ENCODE assay signal across 8 mouse cellular contexts in genomic region chr4:130574048-130574413, GRCm38 (mm10). TPM values are rescaled to one million over a fixed set of nuclear protein-coding genes. Genes with fewer than 3 reads are reported as not detected.
DNase-seq lines count a peak whose midpoint lies in the region; TF ChIP-seq lines count a peak whose summit lies in the region.

Nkain1 (minus strand) TSS chr4:130574173.

- H3K36me3 ChIP-seq in MEL (ENCODE audit: control insufficient read depth in 1 of 2, insufficient read depth in 2 of 2, low read length in 2 of 2) = no peaks in the 10 kb centered on the region
- 0 out of 2 replicates have a peak, but pooled peaks cover 2% of the 10 kb centered on the region for H3K36me3 ChIP-seq in forebrain, embryonic 10.5 days (replicated peaks)
- H3K36me3 ChIP-seq in hindbrain, embryonic 10.5 days = no peaks in the 10 kb centered on the region
- no peaks in the 10 kb centered on the region for H3K36me3 ChIP-seq in megakaryocyte, embryonic 14.5 days (replicated peaks; ENCODE audit: low read length)

- H3K79me2 ChIP-seq in MEL (ENCODE audit: control insufficient read depth, insufficient read depth, low read length, poor library complexity) = no peaks in the 10 kb centered on the region; the same call in 1 of the 2 replicates

- no peak within 1 kb of the TSS for H3K27ac ChIP-seq in MEL (ENCODE audit: control insufficient read depth, low read depth, low read length)
- peak within 1 kb of the TSS; percentile 96 for H3K27ac ChIP-seq in forebrain, embryonic 10.5 days
- H3K27ac ChIP-seq in hindbrain, embryonic 10.5 days = peak within 1 kb of the TSS; percentile 98

- no peak for TF ChIP-seq RAD21 in MEL (IDR thresholded peaks at IDR 0.05; ENCODE audit: low read depth, low read length)

- 0 out of 4 replicates have a peak, but pooled peaks of 1 of the 2 experiments have one; percentile 24 for TF ChIP-seq POLR2A in MEL (IDR thresholded peaks at IDR 0.05; ENCODE audit: control insufficient read depth in 1 of 2, insufficient read depth in 1 of 2, low read depth in 1 of 2, low read length in 2 of 2, poor library complexity in 1 of 2)

- no peak for TF ChIP-seq CTCF in MEL (IDR thresholded peaks at IDR 0.05 in 2 of 3, conservative IDR thresholded peaks at IDR 0.05 in 1 of 3; ENCODE audit: control insufficient read depth in 1 of 3, insufficient read depth in 1 of 3, low read depth in 2 of 3, low read length in 3 of 3, poor library complexity in 1 of 3, severe bottlenecking in 1 of 3)

- peak within 1 kb of the TSS; percentile 67 to 71 for H3K4me3 ChIP-seq in MEL (ENCODE audit: control insufficient read depth in 1 of 2, insufficient read depth in 1 of 2, low read depth in 2 of 2, low read length in 2 of 2)
- H3K4me3 ChIP-seq in forebrain, embryonic 10.5 days = peak within 1 kb of the TSS; percentile 96
- peak within 1 kb of the TSS; percentile 95 for H3K4me3 ChIP-seq in hindbrain, embryonic 10.5 days
- H3K4me3 ChIP-seq in megakaryocyte, embryonic 14.5 days (replicated peaks) = peak within 1 kb of the TSS; percentile 91

- under 1% methylated on average over 24 of the region's 41 CpGs for WGBS in forebrain, embryonic 10.5 days
- under 1% methylated on average over 41 of the region's 41 CpGs for WGBS in hindbrain, embryonic 10.5 days

- no peaks in the 10 kb centered on the region for H3K27me3 ChIP-seq in MEL (ENCODE audit: control insufficient read depth in 1 of 2, insufficient read depth in 2 of 2, low read length in 2 of 2)
- H3K27me3 ChIP-seq in forebrain, embryonic 10.5 days (ENCODE audit: poor library complexity, severe bottlenecking) = peaks cover 29% of the 10 kb centered on the region
- H3K27me3 ChIP-seq in hindbrain, embryonic 10.5 days (ENCODE audit: insufficient read depth, poor library complexity, severe bottlenecking) = peaks cover 16% of the 10 kb centered on the region
- H3K27me3 ChIP-seq in megakaryocyte, embryonic 14.5 days (replicated peaks) = peaks cover 78% of the 10 kb centered on the region

- peak; percentile 42 to 55 for DNase-seq in adrenal gland, adult 18-20 months (ENCODE audit: low spot score in 2 of 2)
- DNase-seq in adrenal gland, adult 8-10 months = no peak
- DNase-seq in MEL (ENCODE audit: low read depth, low spot score) = peak; percentile 27
- DNase-seq in forebrain, embryonic 10.5 days (ENCODE audit: extremely low spot score, low spot score) = peak; percentile 67
- peak; percentile 74 for DNase-seq in hindbrain, embryonic 10.5 days (ENCODE audit: low spot score)
- DNase-seq in layer of hippocampus, postnatal 36 days = peak in 1 of 2 experiments; percentile 37
- no peak for DNase-seq in ovary, postnatal 10 days (ENCODE audit: low spot score)

- H3K9me3 ChIP-seq in MEL (replicated peaks; ENCODE audit: insufficient read depth, low read length) = no peaks in the 10 kb centered on the region
- no peaks in the 10 kb centered on the region for H3K9me3 ChIP-seq in forebrain, embryonic 10.5 days
- H3K9me3 ChIP-seq in hindbrain, embryonic 10.5 days = no peaks in the 10 kb centered on the region
- peaks cover 3% of the 10 kb centered on the region; the same call in 1 of the 2 replicates for H3K9me3 ChIP-seq in megakaryocyte, embryonic 14.5 days

- TF ChIP-seq EP300 in MEL (IDR thresholded peaks at IDR 0.05; ENCODE audit: low read depth in 1 of 2, low read length in 2 of 2) = no peak

- peak within 1 kb of the TSS; percentile 64 for H3K9ac ChIP-seq in MEL (ENCODE audit: control insufficient read depth, low read depth, low read length, poor library complexity, severe bottlenecking)

- peaks cover 0 to 2% of the 10 kb centered on the region in 2 experiments; a peak in 1 of 4 replicates for H3K4me1 ChIP-seq in MEL (ENCODE audit: control insufficient read depth in 1 of 2, insufficient read depth in 2 of 2, low read length in 2 of 2)
- peaks cover 64% of the 10 kb centered on the region for H3K4me1 ChIP-seq in forebrain, embryonic 10.5 days
- peaks cover 63% of the 10 kb centered on the region for H3K4me1 ChIP-seq in hindbrain, embryonic 10.5 days (replicated peaks)
- H3K4me1 ChIP-seq in megakaryocyte, embryonic 14.5 days = peaks cover 47% of the 10 kb centered on the region

TF ChIP-seq in MEL, 35 proteins besides CTCF, POLR2A, EP300 and RAD21:
- TF ChIP-seq MXI1 (IDR thresholded peaks at IDR 0.05; ENCODE audit: low read depth, low read length) (peak; percentile 47; the same call in 1 of the 2 replicates), MAX (IDR thresholded peaks at IDR 0.05; ENCODE audit: low read length) (0 out of 2 replicates have a peak, but pooled peaks have one; percentile 23), MYB (IDR thresholded peaks at IDR 0.05; ENCODE audit: low read depth, low read length) (no peak), USF1 (IDR thresholded peaks at IDR 0.05; ENCODE audit: low read depth, low read length) (peak; percentile 46; the same call in 1 of the 2 replicates), ZMIZ1 (IDR thresholded peaks at IDR 0.05; ENCODE audit: low read depth, low read length) (no peak), ZC3H11A (IDR thresholded peaks at IDR 0.05; ENCODE audit: low read depth, low read length) (no peak)

RNA-seq across cellular contexts. Expression of gene Nkain1, which starts in this region (rescaled TPM):
- 1 to 10 TPM; 5.6 to 5.8 TPM for total RNA-seq in adrenal gland, adult 18-20 months (2021)
- total RNA-seq in adrenal gland, adult 8-10 months (2022) = 10 to 100 TPM in 1 of 4 experiments, 1 to 10 TPM in 3; 5.3 to 15.1 (median 8.8) TPM
- total RNA-seq in MEL (2012; rRNA removed) = 4.3 and 5.3 TPM in 2 replicates
- 10 to 100 TPM in 1 of 2 experiments, not detected in 1; 18.5 TPM for polyA plus RNA-seq in MEL (2012; ENCODE audit: insufficient read depth in 1 of 2, insufficient read length in 2 of 2, low read depth in 1 of 2, low replicate concordance in 2 of 2, missing spikeins in 1 of 2)
- 4.1 and 4.5 TPM in 2 replicates for polyA plus RNA-seq in forebrain, embryonic 10.5 days (2016; fragmentation: Nextera tagmentation; extraction: Ambion mirVana)
- polyA plus RNA-seq in hindbrain, embryonic 10.5 days (2016; fragmentation: Nextera tagmentation; extraction: Ambion mirVana) = 5.9 and 14.4 TPM in 2 replicates
- 10 to 100 TPM; 37.4 to 39.2 TPM for total RNA-seq in layer of hippocampus, postnatal 36 days (2021)
- not detected in 2 replicates for polyA plus RNA-seq in megakaryocyte, embryonic 14.5 days (2012; ENCODE audit: insufficient read depth, low replicate concordance)

Comparison
In these comparisons a context has a peak if more than half of its experiments do, and no peak if none do; other contexts are left out.
1. DNase-seq: peak in adrenal gland, adult 18-20 months (2 of 2), MEL (single experiment), forebrain, embryonic 10.5 days (single experiment) and hindbrain, embryonic 10.5 days (single experiment); none in adrenal gland, adult 8-10 months (single experiment) and ovary, postnatal 10 days (single experiment).
2. Peak in every context shown above with its lines, with median percentiles within 50 percentile points of each other: H3K4me3 ChIP-seq.